Comparison of ENCODE assay signal across 16 mouse cellular contexts in genomic region chr17:48451353-48451675, GRCm38 (mm10). TPM values are rescaled to one million over a fixed set of nuclear protein-coding genes. Genes with fewer than 3 reads are reported as not detected.
DNase-seq lines count a peak whose midpoint lies in the region; ATAC-seq and TF ChIP-seq lines count a peak whose summit lies in the region.
"Had no signal": no experiment of that assay in that cellular context is flagged by ENCODE, and none has a peak within 500 bp of the region (broad histone marks: within the 10 kb centered on the region; RNA-seq: fewer than 3 reads in every experiment).

Tspo2 (minus strand) TSS chr17:48451522.

- ATAC-seq in hindbrain, embryonic 11.5 days (ENCODE audit: low FRiP score), result no peak
- ATAC-seq in hindbrain, embryonic 13.5 days (ENCODE audit: low FRiP score), result no peak
- peak; percentile 72 for ATAC-seq in erythroid progenitor cell, adult 5-6 weeks (replicated peaks; ENCODE audit: low FRiP score, poor library complexity, severe bottlenecking)
- ATAC-seq in liver, postnatal 0 days, result peak; percentile 72

- TF ChIP-seq CTCF in MEL (IDR thresholded peaks at IDR 0.05 in 2 of 3, conservative IDR thresholded peaks at IDR 0.05 in 1 of 3; ENCODE audit: control insufficient read depth in 1 of 3, insufficient read depth in 1 of 3, low read depth in 2 of 3, low read length in 3 of 3, poor library complexity in 1 of 3, severe bottlenecking in 1 of 3), result no peak
- TF ChIP-seq CTCF in liver, postnatal 0 days (IDR thresholded peaks at IDR 0.05; ENCODE audit: low read depth), result no peak

- no peaks in the 10 kb centered on the region for H3K9me3 ChIP-seq in hindbrain, embryonic 11.5 days (ENCODE audit: control insufficient read depth, low read length)
- no peaks in the 10 kb centered on the region for H3K9me3 ChIP-seq in hindbrain, embryonic 13.5 days
- no peaks in the 10 kb centered on the region for H3K9me3 ChIP-seq in MEL (replicated peaks; ENCODE audit: insufficient read depth, low read length)
- no peaks in the 10 kb centered on the region for H3K9me3 ChIP-seq in liver, postnatal 0 days (ENCODE audit: low read length)
- H3K9me3 ChIP-seq: embryonic facial prominence, embryonic 13.5 days; hindbrain, embryonic 15.5 days; limb, embryonic 15.5 days had no signal

- no peak for TF ChIP-seq RAD21 in MEL (IDR thresholded peaks at IDR 0.05; ENCODE audit: low read depth, low read length)

- H3K4me3 ChIP-seq in hindbrain, embryonic 11.5 days (ENCODE audit: low read depth, low read length), result no peak within 1 kb of the TSS
- H3K4me3 ChIP-seq in hindbrain, embryonic 13.5 days, result no peak within 1 kb of the TSS
- peak within 1 kb of the TSS; percentile 69 to 71 for H3K4me3 ChIP-seq in MEL (ENCODE audit: control insufficient read depth in 1 of 2, insufficient read depth in 1 of 2, low read depth in 2 of 2, low read length in 2 of 2)
- peak within 1 kb of the TSS; percentile 40 for H3K4me3 ChIP-seq in liver, postnatal 0 days (ENCODE audit: low read depth, low read length)
- H3K4me3 ChIP-seq: embryonic facial prominence, embryonic 13.5 days; hindbrain, embryonic 15.5 days; limb, embryonic 15.5 days; myocyte had no signal

- 0 out of 4 replicates have a peak, but pooled peaks of 1 of the 2 experiments have one; percentile 4 for TF ChIP-seq EP300 in MEL (IDR thresholded peaks at IDR 0.05; ENCODE audit: low read depth in 1 of 2, low read length in 2 of 2)
- no peak for TF ChIP-seq EP300 in liver, postnatal 0 days (IDR thresholded peaks at IDR 0.05; ENCODE audit: low read depth)

- H3K4me2 ChIP-seq in hindbrain, embryonic 11.5 days (replicated peaks; ENCODE audit: low read depth, low read length), result no peak within 1 kb of the TSS
- no peak within 1 kb of the TSS for H3K4me2 ChIP-seq in hindbrain, embryonic 13.5 days
- peak within 1 kb of the TSS; percentile 65 for H3K4me2 ChIP-seq in liver, postnatal 0 days (ENCODE audit: low read depth, low read length)
- H3K4me2 ChIP-seq: embryonic facial prominence, embryonic 13.5 days; hindbrain, embryonic 15.5 days; limb, embryonic 15.5 days had no signal

- H3K4me1 ChIP-seq in hindbrain, embryonic 11.5 days (replicated peaks; ENCODE audit: control insufficient read depth, insufficient read depth, low read length), result 0 out of 2 replicates have a peak, but pooled peaks cover 2% of the 10 kb centered on the region
- H3K4me1 ChIP-seq in hindbrain, embryonic 13.5 days (replicated peaks), result peaks cover 11% of the 10 kb centered on the region
- peaks cover 2 to 39% of the 10 kb centered on the region in 2 experiments; a peak in 3 of 4 replicates for H3K4me1 ChIP-seq in MEL (ENCODE audit: control insufficient read depth in 1 of 2, insufficient read depth in 2 of 2, low read length in 2 of 2)
- H3K4me1 ChIP-seq in liver, postnatal 0 days (ENCODE audit: insufficient read depth), result peaks cover 34% of the 10 kb centered on the region
- H3K4me1 ChIP-seq: limb, embryonic 15.5 days had no signal

- DNase-seq in hindbrain, embryonic 11.5 days (ENCODE audit: low spot score), result no peak
- peak; percentile 88 for DNase-seq in MEL (ENCODE audit: low read depth, low spot score)
- DNase-seq in liver, postnatal 0 days, result peak; percentile 71
- DNase-seq in Muller cell, postnatal 12 days (ENCODE audit: inconsistent ontology term), result no peak
- no peak for DNase-seq in gastrocnemius, postnatal 25 days
- DNase-seq in right cerebral cortex, postnatal 10 days (ENCODE audit: low spot score in 2 of 2), result no peak
- DNase-seq: cerebellum, adult 18-20 months; layer of hippocampus, adult 9-11 months; right cerebral cortex, adult 18-20 months had no signal

- no peaks in the 10 kb centered on the region for H3K27me3 ChIP-seq in hindbrain, embryonic 11.5 days (ENCODE audit: control insufficient read depth, insufficient read depth, low read length)
- peaks cover 3% of the 10 kb centered on the region; the same call in 1 of the 2 replicates for H3K27me3 ChIP-seq in hindbrain, embryonic 13.5 days
- H3K27me3 ChIP-seq in MEL (ENCODE audit: control insufficient read depth in 1 of 2, insufficient read depth in 2 of 2, low read length in 2 of 2), result no peaks in the 10 kb centered on the region
- no peaks in the 10 kb centered on the region for H3K27me3 ChIP-seq in liver, postnatal 0 days (ENCODE audit: insufficient read depth, low read length)
- H3K27me3 ChIP-seq: embryonic facial prominence, embryonic 13.5 days; hindbrain, embryonic 15.5 days; limb, embryonic 15.5 days had no signal

- H3K27ac ChIP-seq in hindbrain, embryonic 11.5 days (ENCODE audit: low read depth, low read length), result no peak within 1 kb of the TSS
- H3K27ac ChIP-seq in hindbrain, embryonic 13.5 days, result no peak within 1 kb of the TSS
- peak within 1 kb of the TSS; percentile 90 for H3K27ac ChIP-seq in MEL (ENCODE audit: control insufficient read depth, low read depth, low read length)
- peak within 1 kb of the TSS; percentile 92 for H3K27ac ChIP-seq in liver, postnatal 0 days (ENCODE audit: low read depth)
- H3K27ac ChIP-seq: embryonic facial prominence, embryonic 13.5 days; hindbrain, embryonic 15.5 days; limb, embryonic 15.5 days had no signal

- peak in 1 of 2 experiments; percentile 59; a peak in 3 of 4 replicates for TF ChIP-seq POLR2A in MEL (IDR thresholded peaks at IDR 0.05; ENCODE audit: control insufficient read depth in 1 of 2, insufficient read depth in 1 of 2, low read depth in 1 of 2, low read length in 2 of 2, poor library complexity in 1 of 2)

- no peaks in the 10 kb centered on the region; the same call in none of the 2 replicates for H3K79me2 ChIP-seq in MEL (ENCODE audit: control insufficient read depth, insufficient read depth, low read length, poor library complexity)

- WGBS in hindbrain, embryonic 11.5 days, result 72% methylated on average over 7 of the region's 7 CpGs
- 59% methylated on average over 7 of the region's 7 CpGs for WGBS in hindbrain, embryonic 13.5 days
- 41% methylated on average over 7 of the region's 7 CpGs for WGBS in liver, postnatal 0 days (ENCODE audit: insufficient replicate concordance)

- H3K9ac ChIP-seq in hindbrain, embryonic 11.5 days (ENCODE audit: low read depth, low read length), result peak within 1 kb of the TSS; percentile 11; the same call in 1 of the 2 replicates
- no peak within 1 kb of the TSS for H3K9ac ChIP-seq in hindbrain, embryonic 13.5 days
- H3K9ac ChIP-seq in MEL (ENCODE audit: control insufficient read depth, low read depth, low read length, poor library complexity, severe bottlenecking), result peak within 1 kb of the TSS; percentile 67
- H3K9ac ChIP-seq in liver, postnatal 0 days (replicated peaks), result peak within 1 kb of the TSS; percentile 64
- H3K9ac ChIP-seq: embryonic facial prominence, embryonic 13.5 days; hindbrain, embryonic 15.5 days; limb, embryonic 15.5 days had no signal

- no peaks in the 10 kb centered on the region for H3K36me3 ChIP-seq in hindbrain, embryonic 11.5 days (ENCODE audit: control insufficient read depth, insufficient read depth, low read length)
- no peaks in the 10 kb centered on the region for H3K36me3 ChIP-seq in hindbrain, embryonic 13.5 days
- peaks cover 0 to 21% of the 10 kb centered on the region in 2 experiments; a peak in 2 of 4 replicates for H3K36me3 ChIP-seq in MEL (ENCODE audit: control insufficient read depth in 1 of 2, insufficient read depth in 2 of 2, low read length in 2 of 2)
- H3K36me3 ChIP-seq in liver, postnatal 0 days (replicated peaks; ENCODE audit: insufficient read depth, low read length), result peaks cover 4% of the 10 kb centered on the region; the same call in 1 of the 2 replicates
- H3K36me3 ChIP-seq: embryonic facial prominence, embryonic 13.5 days; hindbrain, embryonic 15.5 days; limb, embryonic 15.5 days had no signal

TF ChIP-seq in MEL, 35 proteins besides CTCF, POLR2A, EP300 and RAD21:
- TF ChIP-seq ETS1 (IDR thresholded peaks at IDR 0.05; ENCODE audit: low read depth, low read length) (peak; percentile 31; the same call in 1 of the 2 replicates), NELFE (IDR thresholded peaks at IDR 0.05; ENCODE audit: low read depth, low read length) (peak; percentile 55; the same call in 1 of the 2 replicates), ZMIZ1 (IDR thresholded peaks at IDR 0.05; ENCODE audit: low read depth, low read length) (peak; percentile 73; the same call in 1 of the 2 replicates), USF2 (IDR thresholded peaks at IDR 0.05; ENCODE audit: borderline replicate concordance in 1 of 2, insufficient read depth in 1 of 2, low read depth in 1 of 2, low read length in 2 of 2) (no peak), MAX (IDR thresholded peaks at IDR 0.05; ENCODE audit: low read length) (0 out of 2 replicates have a peak, but pooled peaks have one; percentile 11), BHLHE40 (IDR thresholded peaks at IDR 0.05; ENCODE audit: borderline replicate concordance, low read depth, low read length) (peak; percentile 69; the same call in 1 of the 2 replicates), MAZ (IDR thresholded peaks at IDR 0.05; ENCODE audit: low read depth, low read length) (0 out of 2 replicates have a peak, but pooled peaks have one; percentile 18), POLR2AphosphoS2 (IDR thresholded peaks at IDR 0.05; ENCODE audit: low read length) (no peak; the same call in 1 of the 2 replicates), USF1 (IDR thresholded peaks at IDR 0.05; ENCODE audit: low read depth, low read length) (peak; percentile 66), MXI1 (IDR thresholded peaks at IDR 0.05; ENCODE audit: low read depth, low read length) (peak; percentile 70), ELF1 (IDR thresholded peaks at IDR 0.05; ENCODE audit: low read depth, low read length) (no peak; the same call in 1 of the 2 replicates), MAFK (IDR thresholded peaks at IDR 0.05; ENCODE audit: borderline replicate concordance, low read depth, low read length) (no peak), TCF12 (IDR thresholded peaks at IDR 0.05; ENCODE audit: low read depth, low read length) (0 out of 2 replicates have a peak, but pooled peaks have one; percentile 17)

RNA-seq across cellular contexts. Expression of gene Tspo2, which starts in this region (rescaled TPM):
- polyA plus RNA-seq in hindbrain, embryonic 11.5 days (2014; fragmentation: Nextera tagmentation; extraction: Ambion mirVana), result 0.06 and 0.39 TPM in 2 replicates
- 1.8 and 2.7 TPM in 2 replicates for polyA plus RNA-seq in hindbrain, embryonic 13.5 days (2015; fragmentation: Nextera tagmentation; extraction: Ambion mirVana)
- 3.7 and 4.9 TPM in 2 replicates for total RNA-seq in MEL (2012; rRNA removed)
- polyA plus RNA-seq in MEL (2012; ENCODE audit: insufficient read depth in 1 of 2, insufficient read length in 2 of 2, low read depth in 1 of 2, low replicate concordance in 2 of 2, missing spikeins in 1 of 2), result 10 to 100 TPM in 1 of 2 experiments, not detected in 1; 14.6 TPM
- total RNA-seq in erythroid progenitor cell, adult 5-6 weeks (2015; ENCODE audit: low replicate concordance), result 464 and 482 TPM in 2 replicates
- 322 and 537 TPM in 2 replicates for total RNA-seq in erythroid progenitor cell, adult 5-6 weeks (2017; ENCODE audit: low replicate concordance)
- 61.1 and 65.2 TPM in 2 replicates for polyA plus RNA-seq in liver, postnatal 0 days (2015; fragmentation: Nextera tagmentation; extraction: Ambion mirVana)
- total RNA-seq in gastrocnemius, postnatal 25 days (2021), result not detected
- total RNA-seq: gastrocnemius, adult 8-10 months had no signal
- polyA plus RNA-seq: myocyte had no signal

Comparison
In these comparisons a context has a peak if more than half of its experiments do, and no peak if none do; other contexts are left out.
1. RNA of gene Tspo2 (total RNA-seq): 322 to 537 TPM in erythroid progenitor cell, adult 5-6 weeks; 3.7 to 4.9 TPM in MEL and not detected in gastrocnemius, postnatal 25 days; every median in the first group is over 10 times any median in the second.
2. ATAC-seq: peak in erythroid progenitor cell, adult 5-6 weeks (single experiment) and liver, postnatal 0 days (single experiment); none in hindbrain, embryonic 11.5 days (single experiment) and hindbrain, embryonic 13.5 days (single experiment).
3. DNase-seq: peak in MEL (single experiment) and liver, postnatal 0 days (single experiment); none in hindbrain, embryonic 11.5 days (single experiment), Muller cell, postnatal 12 days (single experiment), gastrocnemius, postnatal 25 days (single experiment) and right cerebral cortex, postnatal 10 days (0 of 2).
4. H3K27ac ChIP-seq: peak in MEL (single experiment) and liver, postnatal 0 days (single experiment); none in hindbrain, embryonic 11.5 days (single experiment) and hindbrain, embryonic 13.5 days (single experiment).
5. H3K4me3 ChIP-seq: peak in MEL (2 of 2) and liver, postnatal 0 days (single experiment); none in hindbrain, embryonic 11.5 days (single experiment) and hindbrain, embryonic 13.5 days (single experiment).